8 mouse cellular contexts compared by ENCODE assay signal in the genomic region with DNA sequence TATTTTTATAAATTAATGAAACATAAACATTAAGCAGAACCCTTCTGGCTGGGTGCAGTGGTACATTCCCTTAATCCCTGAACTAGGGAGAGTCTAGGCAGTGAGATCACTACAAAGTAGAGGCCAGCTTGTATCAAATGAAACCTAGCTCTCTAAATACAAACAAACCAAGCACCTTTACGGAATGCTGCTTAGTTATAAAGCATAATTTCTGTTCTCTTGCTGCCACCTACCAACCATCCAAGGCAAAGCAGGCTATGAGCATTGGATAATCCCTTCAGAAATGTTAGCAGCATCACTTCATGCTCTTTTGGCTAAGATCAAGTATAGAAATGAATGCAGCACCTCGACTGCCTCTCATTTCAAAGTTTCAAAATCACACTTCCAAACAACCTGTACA. TPM values are rescaled to one million over a fixed set of nuclear protein-coding genes. Genes with fewer than 3 reads are reported as not detected.
DNase-seq lines count a peak whose midpoint lies in the region; ATAC-seq lines count a peak whose summit lies in the region.

No protein-coding gene starts in this region.

- H3K4me1 ChIP-seq in hindbrain, embryonic 15.5 days (replicated peaks): no peaks in the 10 kb centered on the region

- H3K4me3 ChIP-seq in hindbrain, embryonic 15.5 days: no peak overlapping the region

- DNase-seq in left cerebral cortex, adult 18-20 months (ENCODE audit: low spot score in 2 of 2): peak; percentile 39 to 46
- no peak for DNase-seq in left cerebral cortex, adult 11 months (ENCODE audit: low spot score)
- DNase-seq in MN1 (ENCODE audit: low spot score): peak; percentile 79
- peak; percentile 54 to 69 for DNase-seq in cerebellum, postnatal 25 days
- DNase-seq in left cerebral cortex, postnatal 14 days (ENCODE audit: low spot score in 2 of 2): peak; percentile 64 to 72
- peak; percentile 61 for DNase-seq in retina, postnatal 1 day
- no peak for DNase-seq in ovary, postnatal 10 days (ENCODE audit: low spot score)

- 31% methylated on average over 2 of the region's 2 CpGs for WGBS in hindbrain, embryonic 15.5 days

- H3K27ac ChIP-seq in hindbrain, embryonic 15.5 days (replicated peaks): no peak overlapping the region

- H3K27me3 ChIP-seq in hindbrain, embryonic 15.5 days: no peaks in the 10 kb centered on the region

- intact Hi-C loops in left cerebral cortex, postnatal 14 days (cut with DNase I): loop anchor here (5.0 kb wide), 2 partner anchors 515 to 530 kb away; no protein-coding TSS in a partner anchor

- no peaks in the 10 kb centered on the region for H3K9me3 ChIP-seq in hindbrain, embryonic 15.5 days

- H3K9ac ChIP-seq in hindbrain, embryonic 15.5 days: no peak overlapping the region

- no peak overlapping the region for H3K4me2 ChIP-seq in hindbrain, embryonic 15.5 days

- no peaks in the 10 kb centered on the region for H3K36me3 ChIP-seq in hindbrain, embryonic 15.5 days

- peak; percentile 87 for ATAC-seq in hindbrain, embryonic 15.5 days (ENCODE audit: low FRiP score, low read depth)

RNA-seq across cellular contexts. Expression of gene Acyp2, which starts 7.7 kb away (rescaled TPM):
- total RNA-seq in left cerebral cortex, adult 18-20 months (2021): 10 to 100 TPM; 21.3 to 26.8 TPM
- polyA plus RNA-seq in hindbrain, embryonic 15.5 days (2015; fragmentation: Nextera tagmentation; extraction: Ambion mirVana): 26.3 and 29.1 TPM in 2 replicates
- 10 to 100 TPM; 31.0 to 34.6 TPM for total RNA-seq in left cerebral cortex, postnatal 14 days (2021)

Comparison
In these comparisons a context has a peak if more than half of its experiments do, and no peak if none do; other contexts are left out.
1. DNase-seq: peak in left cerebral cortex, adult 18-20 months (2 of 2), MN1 (single experiment), cerebellum, postnatal 25 days (2 of 2), left cerebral cortex, postnatal 14 days (2 of 2) and retina, postnatal 1 day (single experiment); none in left cerebral cortex, adult 11 months (single experiment) and ovary, postnatal 10 days (single experiment).